Mouse (Mus musculus): ENCODE data around the gene Fank1. TPM values are rescaled to one million over a fixed set of nuclear protein-coding genes. Genes with fewer than 3 reads are reported as not detected.

Fank1 gene
- total RNA-seq, 2 experiments from 2014 or later, result 2.3 to 2.7 TPM

DNA sequence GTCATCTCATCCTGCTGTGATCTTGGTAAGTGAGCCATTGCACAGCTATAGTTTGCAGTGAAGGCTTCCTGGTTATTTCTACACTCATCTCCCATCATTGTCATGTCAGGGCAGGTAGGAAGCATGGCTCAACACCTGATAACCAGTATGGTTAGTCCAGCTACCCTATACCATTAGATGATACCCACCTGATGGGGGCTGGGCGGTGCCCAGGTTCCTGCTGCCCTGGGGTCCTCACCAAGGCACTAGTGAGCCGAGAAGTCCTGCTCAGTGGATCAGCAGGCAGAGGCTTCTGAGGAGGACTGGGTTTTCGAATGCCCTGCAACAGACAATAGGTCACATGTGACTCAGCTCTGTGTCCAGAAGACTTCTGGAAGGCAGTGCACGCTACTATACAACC is 113.3 kb downstream of the Fank1 start:
- no peak for DNase-seq (ENCODE audit: low spot score in 2 of 2)

DNA sequence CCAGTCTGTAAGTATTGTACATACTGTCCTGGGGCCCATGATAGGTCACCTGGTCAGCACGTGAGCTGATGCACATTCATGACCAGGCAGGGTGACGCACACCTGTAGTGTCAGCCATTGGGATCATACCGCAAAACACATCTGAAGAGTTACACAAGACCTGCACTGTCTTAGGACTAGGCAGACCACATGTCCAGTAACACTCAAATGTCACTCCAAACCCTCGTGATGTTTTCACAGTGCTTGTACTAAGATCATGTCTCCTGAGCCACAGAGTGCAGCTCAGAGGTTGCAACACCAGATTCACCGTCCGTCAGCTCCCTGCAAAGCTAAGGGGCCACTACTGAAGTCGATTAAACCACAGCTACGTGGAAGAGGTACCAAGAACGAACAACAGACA is 114.6 kb downstream of the Fank1 start:
- DNase-seq (ENCODE audit: low spot score in 2 of 2), result no peak

DNA sequence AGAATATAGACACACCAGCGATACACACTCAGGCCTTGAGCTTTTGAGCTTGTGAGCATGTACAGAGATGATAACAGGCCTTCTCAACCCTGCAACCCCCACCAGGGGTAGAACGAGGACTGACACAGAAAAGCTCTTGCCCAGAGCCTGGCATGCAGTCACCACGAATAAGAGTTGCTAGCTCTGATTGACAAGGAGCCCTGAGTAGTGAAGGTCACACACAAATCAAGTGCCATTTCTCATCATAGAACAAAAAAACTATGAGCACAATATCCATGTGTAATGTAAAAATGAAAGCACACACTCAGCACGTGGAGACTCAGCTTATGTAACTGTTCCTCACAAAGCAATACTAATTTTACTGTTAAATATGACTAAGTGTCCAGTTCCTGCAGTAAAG is 115.1 kb downstream of the Fank1 start:
- DNase-seq (ENCODE audit: low spot score in 2 of 2), result no peak

DNA sequence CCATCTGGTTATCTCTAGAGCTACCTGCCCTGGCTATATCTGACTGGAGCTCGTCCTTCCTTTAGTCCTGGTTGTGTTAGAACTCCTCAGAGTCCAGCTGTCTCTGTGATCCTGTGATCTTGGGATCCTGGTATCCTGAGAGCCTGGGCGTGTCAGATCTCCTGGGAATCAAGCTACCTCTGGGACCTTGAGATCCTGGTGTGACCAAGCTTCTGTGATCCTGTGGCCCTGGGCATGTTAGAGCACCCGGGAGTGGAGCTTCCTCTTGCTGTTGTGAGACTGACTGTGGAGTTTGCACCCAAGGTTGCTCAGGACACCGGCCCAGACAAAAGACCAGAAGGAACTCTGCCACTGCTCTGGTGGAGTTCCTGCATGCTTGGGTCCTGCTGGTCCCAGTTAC is 122.7 kb downstream of the Fank1 start:
- DNase-seq (ENCODE audit: low spot score in 2 of 2), result no peak

DNA sequence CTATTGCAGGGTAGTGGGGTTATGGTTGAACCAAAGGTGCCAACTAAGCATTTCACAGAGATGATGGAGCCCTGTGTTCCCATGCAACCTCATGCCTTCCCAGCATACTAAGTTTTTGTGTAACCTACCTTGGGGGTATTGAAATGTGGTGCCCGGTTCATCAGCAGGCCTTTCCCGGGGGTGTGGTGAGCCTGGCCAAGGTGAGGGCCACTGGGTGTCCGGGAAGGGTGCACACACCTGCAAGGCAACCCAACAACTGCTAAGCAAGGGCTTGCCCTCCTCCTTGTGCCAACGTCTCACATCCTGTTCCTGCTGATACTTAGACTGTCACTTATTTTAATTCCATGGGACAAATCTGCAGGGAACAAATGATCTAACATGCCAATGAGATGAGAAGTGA is 132.3 kb downstream of the Fank1 start:
- DNase-seq (ENCODE audit: low spot score in 2 of 2), result no peak

DNA sequence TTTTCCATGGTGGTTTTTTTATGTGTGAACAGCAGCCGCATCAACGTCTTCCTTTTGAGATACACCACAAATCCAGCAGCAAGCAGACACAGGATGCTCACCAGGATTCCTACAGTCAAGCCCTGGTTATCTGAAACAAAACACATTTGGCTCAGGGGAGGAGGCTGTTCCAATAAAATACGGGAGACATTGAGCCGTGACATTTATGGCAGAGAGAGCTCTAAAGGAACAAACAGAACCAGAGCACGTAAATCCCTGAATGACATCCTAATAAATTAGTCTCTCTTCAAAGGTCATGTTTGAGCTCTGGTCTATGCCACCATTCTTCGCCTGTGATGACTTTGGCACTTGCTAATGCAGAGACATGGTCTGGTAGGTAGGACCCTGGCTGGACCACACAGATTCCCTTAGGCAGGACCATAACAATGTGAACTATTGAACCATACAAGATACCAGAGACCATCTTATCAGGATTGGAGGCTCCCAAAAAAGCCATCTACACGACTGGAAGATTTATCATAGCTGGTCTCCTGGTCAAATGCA is 133.2 kb downstream of the Fank1 start:
- no peak for DNase-seq (ENCODE audit: low spot score in 2 of 2)

DNA sequence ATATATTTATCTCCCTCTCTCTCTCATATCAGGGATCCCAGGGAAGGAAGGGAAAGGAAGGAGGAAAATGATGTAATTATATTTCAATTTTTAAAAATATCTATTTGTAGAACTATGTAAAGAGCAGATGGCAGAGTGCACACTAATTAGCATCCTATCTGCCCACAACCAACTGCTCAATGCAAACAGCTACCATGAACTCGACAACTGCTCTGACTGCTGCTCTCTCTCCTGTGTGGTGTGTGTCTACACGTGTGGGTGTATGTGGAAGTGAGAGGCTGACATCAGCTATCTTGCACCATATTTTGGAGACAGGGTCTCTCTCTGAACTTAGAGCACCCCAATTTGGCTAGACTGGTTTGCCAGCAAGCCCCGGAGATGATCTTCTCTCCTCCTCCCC is 135.2 kb downstream of the Fank1 start:
- peak in 1 of 2 experiments; percentile 81 for DNase-seq (ENCODE audit: low spot score in 2 of 2)

DNA sequence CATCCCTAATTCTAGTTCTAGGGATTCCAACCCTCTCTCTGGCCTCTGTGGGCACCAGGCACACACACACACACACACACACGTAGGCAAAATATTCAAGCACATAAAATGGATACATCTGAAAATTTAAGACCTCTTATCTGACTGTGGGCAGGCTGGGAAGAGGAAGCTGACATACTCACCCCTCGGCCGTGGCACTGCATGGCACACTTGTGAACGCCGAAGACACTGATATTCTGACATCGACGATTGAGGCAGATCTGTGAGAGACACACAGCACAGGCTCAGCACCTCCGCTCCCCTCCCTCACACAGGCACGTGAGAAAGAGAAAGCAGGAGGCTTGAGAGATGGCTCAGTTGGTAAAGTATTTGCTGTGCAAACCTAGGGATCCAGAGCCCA is 139.6 kb downstream of the Fank1 start:
- DNase-seq (ENCODE audit: low spot score in 2 of 2), result no peak

DNA sequence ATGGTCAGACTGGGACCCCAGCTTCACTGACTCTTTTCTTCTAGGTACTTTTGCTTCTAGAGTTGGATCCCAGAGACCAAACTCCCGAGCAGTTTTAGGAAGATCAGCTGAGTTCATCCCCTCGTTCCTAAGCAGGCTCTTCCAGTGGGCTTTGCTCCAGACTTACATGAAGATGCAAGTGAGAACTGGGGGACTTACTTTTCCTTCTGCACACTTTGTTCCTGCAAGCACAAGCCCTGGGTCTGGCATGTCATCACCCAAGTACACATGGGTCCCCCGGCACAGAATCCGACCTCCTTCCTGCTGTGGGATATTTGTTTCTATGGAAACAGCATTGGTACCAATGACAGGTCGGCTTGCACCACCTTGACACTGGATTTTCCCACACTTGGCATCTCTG is 142.6 kb downstream of the Fank1 start:
- DNase-seq (ENCODE audit: low spot score in 2 of 2), result no peak

DNA sequence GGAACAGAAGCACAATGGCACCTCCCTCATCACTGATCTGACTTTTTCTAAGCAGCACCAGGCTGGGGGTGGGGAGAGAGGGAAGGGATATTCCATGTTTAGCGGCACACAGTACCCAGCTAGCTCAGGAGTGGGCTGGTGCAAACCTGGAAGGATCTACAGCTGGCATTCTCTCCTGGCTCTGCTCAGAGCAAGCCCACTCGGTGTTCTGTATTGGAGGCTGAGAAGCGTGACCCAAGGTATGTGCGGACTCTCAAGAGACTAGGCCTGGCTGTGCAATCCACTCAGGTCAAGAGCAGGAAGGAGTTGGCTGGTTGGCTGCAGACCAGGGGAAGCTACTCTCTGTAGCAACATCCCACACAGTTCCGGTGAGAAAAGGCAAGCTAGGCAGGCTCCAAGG is 143.3 kb downstream of the Fank1 start:
- peak in 1 of 2 experiments; percentile 34 for DNase-seq (ENCODE audit: low spot score in 2 of 2)

DNA sequence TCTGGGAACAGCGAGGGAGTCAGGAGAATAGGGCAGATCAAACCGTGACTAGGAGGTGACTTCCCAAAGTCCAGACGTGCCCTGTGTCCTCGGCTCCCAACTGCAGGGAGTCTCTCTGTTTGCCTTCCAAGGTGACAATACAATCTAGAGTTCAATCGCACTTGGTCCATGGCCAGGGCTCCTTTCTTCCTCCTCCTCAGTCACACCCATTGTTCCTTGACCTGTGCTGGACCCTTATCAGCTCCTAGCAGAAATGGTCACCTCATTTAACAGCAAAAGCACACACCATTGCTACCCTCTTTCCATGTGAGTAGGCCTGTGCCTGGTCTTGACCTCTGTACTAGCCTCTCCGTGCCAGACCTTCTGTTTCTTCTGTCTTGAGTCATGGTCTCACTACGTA is 144.1 kb downstream of the Fank1 start:
- no peak for DNase-seq (ENCODE audit: low spot score in 2 of 2)

DNA sequence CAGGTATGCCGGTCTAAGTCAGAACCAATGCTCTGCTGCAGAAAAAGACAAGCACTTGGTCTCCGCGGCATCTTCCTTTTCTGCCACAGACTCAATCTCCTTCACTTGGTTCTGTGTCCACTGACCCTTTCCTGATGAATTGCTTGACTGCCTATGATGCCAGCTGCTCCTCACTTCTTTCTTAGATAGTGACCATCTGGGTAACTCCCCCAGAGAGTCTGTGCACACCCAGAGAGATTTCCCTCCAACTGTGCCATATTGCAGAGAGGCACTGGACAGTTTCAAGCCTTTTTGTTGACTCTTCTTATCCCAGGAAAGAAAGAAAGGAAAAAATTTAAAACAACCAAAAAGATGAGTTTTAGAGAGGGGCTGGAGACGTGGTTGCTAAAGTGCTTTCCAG is 144.6 kb downstream of the Fank1 start:
- DNase-seq (ENCODE audit: low spot score in 2 of 2), result no peak

DNA sequence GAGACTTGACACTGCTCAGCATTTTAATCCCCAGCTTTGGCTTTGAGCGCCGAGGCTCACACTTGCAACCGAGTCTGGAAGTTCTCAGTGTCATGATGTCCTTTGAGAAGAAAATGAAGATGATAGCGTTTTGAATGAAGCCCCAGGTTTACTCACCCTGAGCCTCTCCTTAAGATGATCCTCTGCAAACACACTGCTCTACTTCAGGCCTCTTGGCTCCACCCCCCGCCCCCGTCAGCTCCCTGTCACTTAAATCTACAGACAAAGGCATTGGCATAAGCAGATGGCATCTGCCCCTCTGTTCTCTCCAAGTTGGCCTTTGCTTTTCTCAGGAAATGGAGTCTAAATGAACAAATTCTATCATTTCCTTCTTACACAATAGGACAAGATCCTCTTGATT is 147.3 kb downstream of the Fank1 start:
- DNase-seq (ENCODE audit: low spot score in 2 of 2), result no peak

DNA sequence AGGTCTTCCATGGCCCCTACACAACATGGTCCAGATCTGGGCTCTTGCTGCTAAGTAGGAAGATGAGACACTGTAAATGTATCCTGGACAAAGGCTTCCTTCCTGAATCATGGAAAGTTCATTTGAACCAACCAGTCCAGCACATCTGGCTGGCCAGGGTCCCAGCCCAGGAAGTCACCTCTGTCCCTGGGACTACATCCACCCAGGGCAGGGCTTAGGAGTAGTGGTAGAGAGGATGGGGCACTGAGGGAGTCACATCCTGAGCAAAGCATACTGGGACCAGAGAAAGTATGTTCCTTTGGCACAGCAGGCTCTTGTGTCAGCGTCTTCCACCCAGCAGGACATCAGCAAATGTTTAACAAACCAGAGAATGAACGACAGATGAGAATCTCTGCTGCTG is 149.1 kb downstream of the Fank1 start:
- no peak for DNase-seq (ENCODE audit: low spot score in 2 of 2)

DNA sequence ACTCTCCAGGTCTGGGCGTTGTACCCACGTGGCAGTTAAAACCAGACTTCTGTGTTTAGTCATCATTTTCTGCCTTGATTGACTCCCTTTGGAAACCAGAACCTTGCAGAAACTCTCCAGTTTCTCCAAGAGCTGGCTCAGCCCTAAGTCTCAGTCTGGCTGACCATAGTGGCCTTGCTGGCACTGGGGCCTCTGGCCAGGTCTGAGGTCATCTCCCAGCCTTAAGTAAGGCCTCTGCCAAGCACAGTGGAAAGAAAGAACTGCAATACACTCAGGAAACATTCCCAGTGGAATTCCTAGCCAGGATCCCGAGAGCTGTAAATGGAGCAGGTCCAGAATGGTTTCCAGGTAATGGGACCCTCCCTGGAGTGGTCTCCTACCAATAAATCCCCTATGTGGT is 152.3 kb downstream of the Fank1 start:
- DNase-seq (ENCODE audit: low spot score in 2 of 2), result no peak

Other genes starting within 250 kb of the Fank1 start
- not detected for gene Tex36, start 174.7 kb upstream of the Fank1 start, total RNA-seq (2021)
- 10 to 100 TPM; 27.8 to 29.4 TPM for gene Edrf1, start 139.3 kb upstream of the Fank1 start, total RNA-seq (2021)
- gene Mmp21, start 96.8 kb upstream of the Fank1 start, total RNA-seq (2021), result not detected
- gene Bccip, start 67.5 kb upstream of the Fank1 start, total RNA-seq (2021), result 10 to 100 TPM; 56.1 to 64.7 TPM
- 10 to 100 TPM; 19.8 to 20.8 TPM for gene Uros, start 66.8 kb upstream of the Fank1 start, total RNA-seq (2021)
- 10 to 100 TPM; 46.9 to 49.3 TPM for gene Dhx32, start 5.9 kb downstream of the Fank1 start, total RNA-seq (2021)

All from layer of hippocampus, postnatal 14 days (tissue).